Comparison of ENCODE assay signal across 8 mouse cellular contexts in the genomic region with DNA sequence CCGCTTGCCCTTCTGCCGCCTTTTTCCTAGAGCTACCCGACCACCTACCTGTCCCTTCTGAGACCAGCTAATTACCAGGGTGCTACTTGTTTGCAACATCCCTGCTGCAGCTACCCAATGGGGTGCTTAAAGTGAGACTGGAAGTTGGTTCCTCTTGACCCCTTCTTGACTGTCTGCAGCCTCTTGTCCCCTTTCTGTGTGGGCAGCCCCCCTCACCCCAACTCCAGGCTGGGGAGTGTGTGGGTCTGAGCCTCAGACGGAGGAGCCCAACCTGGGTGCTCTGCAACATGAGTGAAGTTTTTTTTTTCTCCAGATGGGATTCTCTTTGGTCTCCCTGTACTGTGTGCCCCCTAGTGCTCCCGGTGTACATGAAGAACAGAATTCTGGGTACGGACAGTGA.
DNase-seq lines count a peak whose midpoint lies in the region; ATAC-seq lines count a peak whose summit lies in the region.

No protein-coding gene starts in this region.

- WGBS in midbrain, embryonic 13.5 days = 4% methylated on average over 6 of the region's 6 CpGs

- peaks cover 23% of the 10 kb centered on the region for H3K4me1 ChIP-seq in midbrain, embryonic 13.5 days (replicated peaks)

- no peaks in the 10 kb centered on the region for H3K36me3 ChIP-seq in midbrain, embryonic 13.5 days

- H3K27ac ChIP-seq in midbrain, embryonic 13.5 days = no peak overlapping the region

- peak; percentile 55 for DNase-seq in heart, adult 11 months
- DNase-seq in heart, postnatal 4 days = no peak
- DNase-seq in R1 (ENCODE audit: low read depth, low spot score) = peak; percentile 13
- no peak for DNase-seq in layer of hippocampus, adult 9-11 months
- DNase-seq in thymus, postnatal 14 days = no peak
- DNase-seq in lung, postnatal 36 days = no peak

- 0 out of 2 replicates have a peak, but pooled peaks have one; percentile 22 for ATAC-seq in granulocyte monocyte progenitor cell, adult 5-6 weeks (replicated peaks; ENCODE audit: poor library complexity, severe bottlenecking)
- ATAC-seq in midbrain, embryonic 13.5 days = peak; percentile 43

- peak overlapping the region; percentile 80 for H3K4me3 ChIP-seq in midbrain, embryonic 13.5 days (replicated peaks)

- H3K9ac ChIP-seq in midbrain, embryonic 13.5 days (replicated peaks) = peak overlapping the region; percentile 84

- peak overlapping the region; percentile 94 for H3K4me2 ChIP-seq in midbrain, embryonic 13.5 days (replicated peaks)

- no peaks in the 10 kb centered on the region for H3K9me3 ChIP-seq in midbrain, embryonic 13.5 days

- H3K27me3 ChIP-seq in midbrain, embryonic 13.5 days = peaks cover 54% of the 10 kb centered on the region

Comparison
In these comparisons a context has a peak if more than half of its experiments do, and no peak if none do; other contexts are left out.
1. DNase-seq: peak in heart, adult 11 months (single experiment) and R1 (single experiment); none in heart, postnatal 4 days (single experiment), layer of hippocampus, adult 9-11 months (single experiment), thymus, postnatal 14 days (single experiment) and lung, postnatal 36 days (single experiment).